Mouse (Mus musculus): ENCODE measurements at regions not wholly inside any gene's neighbourhood (a gene's known extent, or its start where the extent isn't known, plus 50 kb on each side); places are given as distances from the start of the nearest gene placed in this dataset.

GRCm38 (mm10) chr4:89400342-89400741, 89.5 kb upstream of the Cdkn2b start:
- no peak for DNase-seq (ENCODE audit: low spot score)

- DNase-seq (ENCODE audit: low spot score) = no peak
Measured at GRCm38 (mm10) chr4:89399277-89399676, 88.4 kb upstream of the Cdkn2b start.

- no peak for DNase-seq (ENCODE audit: low spot score)
Measured at GRCm38 (mm10) chr4:89396020-89396419, 85.2 kb upstream of the Cdkn2b start.

- DNase-seq (ENCODE audit: low spot score) = no peak
Measured at GRCm38 (mm10) chr4:89395336-89395735, 84.5 kb upstream of the Cdkn2b start.

GRCm38 (mm10) chr4:89393251-89393711, 82.4 kb upstream of the Cdkn2b start:
- no peak for DNase-seq (ENCODE audit: low spot score)

- DNase-seq (ENCODE audit: low spot score) = no peak
Measured at GRCm38 (mm10) chr4:89392791-89393190, 82.0 kb upstream of the Cdkn2b start.

GRCm38 (mm10) chr4:89391463-89392308, 80.8 kb upstream of the Cdkn2b start:
- DNase-seq (ENCODE audit: low spot score) = no peak

- DNase-seq (ENCODE audit: low spot score) = no peak
Measured at GRCm38 (mm10) chr4:89383548-89383947, 72.7 kb upstream of the Cdkn2b start.

- no peak for DNase-seq (ENCODE audit: low spot score)
Measured at GRCm38 (mm10) chr4:89382434-89382976, 71.7 kb upstream of the Cdkn2b start.

GRCm38 (mm10) chr4:89381763-89382162, 70.9 kb upstream of the Cdkn2b start:
- DNase-seq (ENCODE audit: low spot score) = no peak

- DNase-seq (ENCODE audit: low spot score) = no peak
Measured at GRCm38 (mm10) chr4:89381077-89381476, 70.2 kb upstream of the Cdkn2b start.

- no peak for DNase-seq (ENCODE audit: low spot score)
Measured at GRCm38 (mm10) chr4:89380330-89380945, 69.6 kb upstream of the Cdkn2b start.

- DNase-seq (ENCODE audit: low spot score) = no peak
Measured at GRCm38 (mm10) chr4:89379622-89380329, 68.9 kb upstream of the Cdkn2b start.

GRCm38 (mm10) chr4:89372631-89373030, 61.8 kb upstream of the Cdkn2b start:
- no peak for DNase-seq (ENCODE audit: low spot score)

GRCm38 (mm10) chr4:89368850-89369524, 58.1 kb upstream of the Cdkn2b start:
- DNase-seq (ENCODE audit: low spot score) = no peak

- DNase-seq (ENCODE audit: low spot score) = no peak
Measured at GRCm38 (mm10) chr4:89366581-89367141, 55.8 kb upstream of the Cdkn2b start.

- no peak for DNase-seq (ENCODE audit: low spot score)
Measured at GRCm38 (mm10) chr4:89365875-89366274, 55.0 kb upstream of the Cdkn2b start.

GRCm38 (mm10) chr4:89363150-89363683, 52.4 kb upstream of the Cdkn2b start:
- no peak for DNase-seq (ENCODE audit: low spot score)

- DNase-seq (ENCODE audit: low spot score) = no peak
Measured at GRCm38 (mm10) chr4:89362650-89363049, 51.8 kb upstream of the Cdkn2b start.

- DNase-seq (ENCODE audit: low spot score) = no peak
Measured at GRCm38 (mm10) chr4:89361316-89361715, 50.5 kb upstream of the Cdkn2b start.

All from retina, embryonic 14.5 days (tissue).